Mouse (Mus musculus) kidney, adult 2 months (tissue): ENCODE measurements around the gene Smg7. TPM values are rescaled to one million over a fixed set of nuclear protein-coding genes. Genes with fewer than 3 reads are reported as not detected.
A peak's percentile ranks its signal among the peaks of the same experiment; 100 is the strongest.

Experiments used
- DNase-seq: peaks from one replicate; pipeline ENCODE4 v3.0.0; 2021
- H3K27ac ChIP-seq: fragments of 200-500 bp; 2 replicates; pipeline ENCODE4 v1.5.1; 2012; ENCODE audit warnings: low read depth, low read length, control low read depth, inconsistent platforms; ENCODE audit not compliant: insufficient read depth
- H3K27me3 ChIP-seq: fragments of 200-500 bp; replicated peaks from 2 replicates; pipeline ENCODE4 v1.6.1; 2012; ENCODE audit warnings: mild to moderate bottlenecking, moderate library complexity, low read length, inconsistent platforms; ENCODE audit not compliant: control insufficient read depth, insufficient read depth
- H3K36me3 ChIP-seq: fragments of 200-500 bp; 2 replicates; pipeline ENCODE4 v1.6.1; 2012; ENCODE audit warnings: mild to moderate bottlenecking, moderate library complexity, low read length, inconsistent platforms; ENCODE audit not compliant: control insufficient read depth, insufficient read depth
- H3K4me1 ChIP-seq: fragments of 200-500 bp; 2 replicates; pipeline ENCODE4 v1.6.1; 2011; ENCODE audit warnings: low read length; ENCODE audit not compliant: control insufficient read depth, insufficient read depth
- H3K4me3 ChIP-seq: fragments of 200-500 bp; 2 replicates; pipeline ENCODE4 v1.5.1; 2011; ENCODE audit warnings: mild to moderate bottlenecking, low read depth, low read length, control low read depth; ENCODE audit not compliant: insufficient read depth
- CTCF ChIP-seq: fragments of 200-500 bp; conservative IDR thresholded peaks from 2 replicates; pipeline ENCODE4 v1.5.1; 2011; ENCODE audit warnings: low read depth, mild to moderate bottlenecking, control low read depth, low read length, moderate library complexity, mixed read lengths; ENCODE audit not compliant: insufficient read depth, insufficient read length
- POLR2A ChIP-seq: fragments of 200-500 bp; IDR thresholded peaks from one replicate; pipeline ENCODE4 v1.6.1; 2011; ENCODE audit warnings: low read depth, low read length, control low read depth
- WGBS: fragments of 180-500 bp; shearing (Covaris S2); methylation state at CpG from one replicate; pipeline ENCODE4 v1.1.7; 2018; 5-methylcytosine and 5-hydroxymethylcytosine counted together
- polyA plus RNA-seq: library from polyadenylated mRNA; depleted of rRNA; stranded (reverse); fragments of >200 nt; gene quantifications from 2 replicates; pipeline ENCODE4 v1.2.3, GENCODE M21; 2012

Gene Smg7
- polyA plus RNA-seq, 1 experiment, result 46.8 TPM

DNA sequence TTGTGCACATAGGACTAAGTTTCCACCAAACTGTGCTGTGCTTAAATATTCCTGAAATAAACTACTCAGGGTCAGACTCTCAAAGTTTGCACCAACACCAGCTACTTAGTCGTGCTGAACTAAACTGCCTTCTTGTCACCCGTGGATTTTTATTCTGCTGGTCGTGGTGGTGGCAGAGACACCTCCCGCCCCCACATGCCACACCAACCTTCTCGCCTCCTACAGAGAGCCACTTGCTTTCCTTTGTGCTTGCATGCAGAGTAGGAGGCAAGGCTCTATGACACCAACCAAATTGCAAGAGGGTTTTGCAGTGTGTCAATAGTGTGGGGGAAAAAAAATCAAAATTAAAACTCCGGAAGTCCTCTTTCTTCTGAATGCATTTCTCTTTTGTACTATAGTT is 82.9 kb downstream of the Smg7 start:
- no peak for DNase-seq

GRCm38 (mm10) chr1:152817794-152818193 is 84.7 kb downstream of the Smg7 start:
- 26% methylated on average over 10 of the region's 10 CpGs for WGBS
- Histone ChIP-seq H3K27me3 (no peaks in the 10 kb centered on the region), H3K4me3 (no peak overlapping the region), H3K4me1 (0 out of 2 replicates have a peak, but pooled peaks cover 3% of the 10 kb centered on the region), H3K36me3 (no peaks in the 10 kb centered on the region), H3K27ac (peak overlapping the region; percentile 79)
- TF ChIP-seq CTCF (no peak), POLR2A (no peak)
- peak; percentile 68 for DNase-seq

More for the DNA sequence above, 82.9 kb downstream of the Smg7 start:
- no peaks in the 10 kb centered on the region for H3K36me3 ChIP-seq
- TF ChIP-seq POLR2A (no peak), CTCF (no peak)
- 0 out of 2 replicates have a peak, but pooled peaks cover 3% of the 10 kb centered on the region for H3K4me1 ChIP-seq
- H3K27ac ChIP-seq, result no peak overlapping the region
- H3K27me3 ChIP-seq, result no peaks in the 10 kb centered on the region
- H3K4me3 ChIP-seq, result no peak overlapping the region
- WGBS, result 79% methylated on average over 6 of the region's 6 CpGs

DNA sequence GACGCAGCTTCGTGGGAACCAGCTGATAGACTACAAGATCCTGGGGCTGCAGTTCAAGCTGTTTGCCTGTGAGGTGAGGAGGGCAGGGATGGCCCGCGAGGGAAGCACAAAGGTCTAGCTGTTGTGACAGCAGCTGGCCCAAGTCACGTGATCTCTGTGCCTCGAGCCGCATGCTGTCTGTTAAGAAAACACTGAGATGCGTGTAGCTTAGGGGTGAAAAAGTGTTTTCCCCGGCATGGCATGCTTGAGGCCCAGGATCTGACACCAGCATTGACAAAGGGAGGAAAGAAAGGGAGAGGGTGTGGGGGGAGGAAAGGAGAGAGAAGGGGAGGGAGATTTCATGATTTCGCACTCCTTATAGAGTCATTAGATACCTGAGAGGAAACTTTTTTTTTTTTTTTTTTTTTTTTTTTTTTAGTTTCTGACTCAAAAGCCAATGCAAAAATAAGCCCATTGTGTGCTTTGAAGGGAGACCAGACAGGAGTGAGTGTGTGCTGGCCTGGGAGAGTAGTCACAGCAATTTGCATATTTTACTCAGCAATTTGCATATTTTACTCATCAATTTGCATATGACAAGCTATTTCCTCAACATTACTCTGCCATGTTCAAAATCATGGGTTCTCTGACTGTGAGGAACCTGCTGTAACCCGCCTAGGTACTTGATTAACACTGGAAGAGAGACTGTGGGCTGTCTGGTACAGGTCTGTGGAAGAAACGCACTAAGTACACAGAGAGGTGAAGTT is 85.2 kb downstream of the Smg7 start:
- Histone ChIP-seq H3K4me1 (0 out of 2 replicates have a peak, but pooled peaks cover 3% of the 10 kb centered on the region), H3K27ac (peak overlapping the region; percentile 56), H3K36me3 (no peaks in the 10 kb centered on the region), H3K27me3 (no peaks in the 10 kb centered on the region), H3K4me3 (no peak overlapping the region)
- DNase-seq, result no peak
- 53% methylated on average over 12 of the region's 12 CpGs for WGBS
- TF ChIP-seq POLR2A (no peak), CTCF (no peak)

DNA sequence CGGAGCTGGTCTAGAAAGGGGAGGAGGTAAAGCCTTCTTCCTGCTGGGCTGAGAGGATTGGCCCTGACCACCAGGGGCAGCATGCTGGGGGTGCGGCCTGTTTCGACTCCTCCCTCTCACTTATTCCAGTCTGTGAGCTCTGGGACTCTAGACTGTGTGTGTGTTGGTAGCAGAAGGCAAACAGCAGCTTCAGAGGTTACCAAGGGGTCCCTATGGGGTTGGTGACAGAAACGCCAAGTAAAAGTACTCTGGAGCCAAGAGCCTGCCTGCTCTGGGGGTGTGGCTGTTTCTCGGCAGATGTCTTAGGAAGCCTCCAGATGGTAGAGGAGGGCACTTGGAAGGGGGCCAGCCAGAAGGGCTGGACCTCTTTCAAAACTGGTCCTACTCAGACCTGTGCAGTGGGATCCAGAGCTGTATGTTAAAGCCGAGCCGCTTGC is 87.2 kb downstream of the Smg7 start:
- Histone ChIP-seq H3K4me1 (0 out of 2 replicates have a peak, but pooled peaks cover 3% of the 10 kb centered on the region), H3K27ac (no peak overlapping the region), H3K4me3 (no peak overlapping the region), H3K36me3 (no peaks in the 10 kb centered on the region), H3K27me3 (no peaks in the 10 kb centered on the region)
- 46% methylated on average over 7 of the region's 7 CpGs for WGBS
- 0 out of 2 replicates have a peak, but pooled peaks have one; percentile 29 for TF ChIP-seq CTCF
- TF ChIP-seq POLR2A, result no peak
- DNase-seq, result no peak

GRCm38 (mm10) chr1:152810533-152811439 is 91.7 kb downstream of the Smg7 start:
- Histone ChIP-seq H3K36me3 (no peaks in the 10 kb centered on the region), H3K4me3 (no peak overlapping the region), H3K27ac (no peak overlapping the region), H3K4me1 (no peaks in the 10 kb centered on the region), H3K27me3 (no peaks in the 10 kb centered on the region)
- DNase-seq, result no peak
- WGBS, result 84% methylated on average over 13 of the region's 13 CpGs
- TF ChIP-seq CTCF (no peak), POLR2A (no peak)

DNA sequence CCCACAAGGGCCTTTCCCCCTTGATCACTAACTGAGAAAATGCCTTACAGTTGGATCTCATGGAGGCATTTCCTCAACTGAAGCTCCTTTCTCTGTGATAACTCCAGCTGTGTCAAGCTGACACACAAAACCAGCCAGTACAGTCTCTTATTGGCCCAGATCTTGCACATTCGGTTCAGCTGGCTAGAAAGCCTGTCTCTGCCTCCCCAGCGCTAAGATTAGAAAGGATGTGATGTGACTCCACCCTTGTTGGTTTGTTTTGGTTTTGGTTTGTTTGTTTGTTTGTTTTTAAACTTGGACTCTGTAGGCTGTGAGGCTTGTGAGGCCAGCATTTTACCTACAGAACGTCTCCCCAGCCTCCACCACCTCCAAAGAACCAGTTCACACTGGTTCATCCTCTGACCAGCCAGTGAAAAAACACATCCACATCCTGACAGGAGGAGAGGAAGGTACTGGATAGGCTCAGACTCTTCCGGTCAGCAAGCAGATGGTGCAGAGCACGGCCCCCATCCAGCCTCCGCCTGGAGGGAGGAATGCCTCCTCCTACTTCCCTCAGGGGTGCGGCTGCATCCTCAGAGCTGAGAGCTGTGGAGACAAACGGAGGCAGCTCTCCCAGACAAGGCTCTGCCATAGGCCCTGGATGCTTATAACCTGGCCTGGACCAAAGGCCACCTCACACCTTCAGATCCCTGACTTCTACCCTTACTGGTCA is 92.7 kb downstream of the Smg7 start:
- Histone ChIP-seq H3K4me1 (no peaks in the 10 kb centered on the region), H3K27ac (peak overlapping the region; percentile 44), H3K36me3 (no peaks in the 10 kb centered on the region), H3K27me3 (no peaks in the 10 kb centered on the region), H3K4me3 (no peak overlapping the region)
- DNase-seq, result peak; percentile 57
- TF ChIP-seq CTCF (no peak), POLR2A (no peak)
- WGBS, result 40% methylated on average over 8 of the region's 8 CpGs
